Mouse (Mus musculus): Measurements from ENCODE around the gene 4933427D14Rik.

Gene 4933427D14Rik

GRCm38 (mm10) chr11:72207204-72207833, at the start of gene 4933427D14Rik, which contains the start of gene Txndc17:
4933427D14Rik (minus strand) TSS chr11:72207459.
Txndc17 (plus strand) TSS chr11:72207547.
- peak; percentile 73 to 74 for DNase-seq (ENCODE audit: low spot score in 2 of 2)

DNA sequence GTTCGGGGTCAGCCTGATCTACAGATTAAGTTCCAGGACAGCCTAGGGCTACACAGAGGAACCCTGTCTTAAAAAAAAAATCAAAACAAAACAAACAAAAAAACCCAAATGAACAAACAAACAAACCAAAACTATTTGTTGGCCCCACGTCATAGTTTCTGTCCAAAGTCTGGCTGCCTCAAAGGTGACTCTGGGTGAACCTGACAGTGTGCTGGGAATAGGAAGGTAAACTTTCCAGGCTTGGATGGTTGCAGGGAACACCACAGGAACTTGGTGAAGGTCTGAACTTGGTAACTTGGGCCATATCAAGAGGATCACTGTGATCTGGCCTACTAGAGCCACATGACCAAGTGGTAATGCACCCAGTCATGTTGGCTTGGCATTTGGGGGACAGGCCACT, 49.2 kb upstream of the 4933427D14Rik start:
- DNase-seq (ENCODE audit: low spot score in 2 of 2), result no peak

GRCm38 (mm10) chr11:72255629-72256028, 48.4 kb upstream of the 4933427D14Rik start:
- DNase-seq (ENCODE audit: low spot score in 2 of 2), result no peak

DNA sequence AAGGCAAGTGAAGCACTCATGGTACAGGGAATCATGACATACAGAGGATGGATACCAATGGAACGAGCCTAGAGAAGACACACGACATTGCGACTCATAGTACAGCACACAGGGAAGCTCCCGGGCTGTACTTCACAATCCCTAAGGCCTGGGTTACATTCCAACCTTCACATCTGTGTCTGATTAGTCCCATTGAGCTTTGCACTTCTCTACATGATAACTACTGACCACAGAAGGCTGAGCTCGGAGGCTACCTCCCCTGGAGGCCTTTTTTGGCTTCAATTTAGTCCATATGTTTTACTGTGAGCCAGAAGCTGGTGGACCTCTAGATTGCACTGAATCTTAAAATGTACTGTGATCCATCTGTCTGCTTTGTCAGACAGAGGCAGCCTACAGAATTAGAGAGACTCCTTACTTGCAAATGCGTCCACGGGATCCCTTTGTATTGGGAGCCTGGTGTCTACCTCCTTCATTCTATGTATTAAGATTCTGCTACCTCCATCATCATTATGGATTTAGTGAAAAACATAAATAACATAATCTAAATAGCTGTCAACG, 38.0 kb upstream of the 4933427D14Rik start:
- DNase-seq (ENCODE audit: low spot score in 2 of 2), result no peak

DNA sequence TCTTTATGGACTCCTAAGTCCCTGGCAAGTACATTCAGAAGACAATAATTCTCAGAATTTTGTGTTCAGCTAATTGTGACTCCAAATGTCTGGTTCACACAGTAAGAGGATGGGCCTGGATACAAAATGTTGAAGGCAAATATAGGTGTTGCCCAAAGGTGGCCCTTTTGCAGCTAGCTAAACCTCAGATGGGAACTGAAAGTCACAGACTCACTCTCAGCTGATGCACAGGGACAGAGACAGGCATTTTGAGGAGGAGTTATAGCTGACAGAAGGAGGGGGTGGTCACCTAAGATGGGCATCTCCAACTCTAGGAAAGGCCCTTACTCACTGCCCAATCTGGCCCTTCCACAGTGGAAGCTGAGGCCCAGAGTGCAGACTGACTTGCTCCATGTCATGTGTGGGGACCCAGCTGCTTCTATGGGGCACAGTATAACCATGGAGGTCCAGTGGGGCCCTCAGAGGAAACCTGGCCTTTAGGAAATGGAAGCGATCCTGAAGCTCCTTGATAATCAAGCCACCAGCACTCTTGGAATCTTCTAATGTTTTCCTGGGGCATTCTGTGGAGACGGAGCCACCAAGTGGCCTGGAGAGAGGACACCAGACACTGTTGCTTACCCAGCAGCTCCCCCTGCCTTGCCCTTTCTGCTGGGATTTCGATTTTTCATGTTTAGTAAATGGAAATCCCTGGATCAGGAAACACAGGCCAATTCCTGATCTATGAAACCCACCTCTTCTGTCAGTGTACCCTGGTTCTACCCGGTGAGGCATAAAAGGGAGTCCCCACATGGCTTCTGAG, 33.0 kb upstream of the 4933427D14Rik start:
- DNase-seq (ENCODE audit: low spot score in 2 of 2), result no peak

- DNase-seq (ENCODE audit: low spot score in 2 of 2), result no peak
Measured at GRCm38 (mm10) chr11:72234013-72234412, 26.8 kb upstream of the 4933427D14Rik start.

- DNase-seq (ENCODE audit: low spot score in 2 of 2), result no peak
Measured at GRCm38 (mm10) chr11:72232991-72233390, 25.7 kb upstream of the 4933427D14Rik start.

DNA sequence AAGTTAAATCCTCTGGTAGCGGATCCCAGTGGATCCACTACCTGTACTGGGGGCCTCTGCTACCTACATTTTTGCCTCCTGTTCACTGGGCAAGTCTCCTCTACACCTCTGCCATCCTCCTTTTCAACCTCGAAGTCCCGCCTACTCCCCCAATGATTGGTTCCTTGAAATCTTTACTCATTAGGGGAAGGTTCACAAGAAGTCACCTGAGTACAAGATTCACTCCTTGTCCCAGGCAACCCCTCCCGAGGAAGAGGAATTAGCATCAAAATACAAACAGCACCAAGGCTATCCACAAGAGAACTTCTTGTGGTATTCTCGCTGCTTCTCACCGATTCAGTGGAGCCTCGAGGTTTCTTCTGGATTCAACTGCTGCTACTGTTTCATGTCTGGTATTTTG, 24.8 kb upstream of the 4933427D14Rik start:
- DNase-seq (ENCODE audit: low spot score in 2 of 2), result no peak

GRCm38 (mm10) chr11:72228513-72228912, 21.3 kb upstream of the 4933427D14Rik start:
- no peak for DNase-seq (ENCODE audit: low spot score in 2 of 2)

GRCm38 (mm10) chr11:72226901-72227300, 19.6 kb upstream of the 4933427D14Rik start:
- DNase-seq (ENCODE audit: low spot score in 2 of 2), result no peak

DNA sequence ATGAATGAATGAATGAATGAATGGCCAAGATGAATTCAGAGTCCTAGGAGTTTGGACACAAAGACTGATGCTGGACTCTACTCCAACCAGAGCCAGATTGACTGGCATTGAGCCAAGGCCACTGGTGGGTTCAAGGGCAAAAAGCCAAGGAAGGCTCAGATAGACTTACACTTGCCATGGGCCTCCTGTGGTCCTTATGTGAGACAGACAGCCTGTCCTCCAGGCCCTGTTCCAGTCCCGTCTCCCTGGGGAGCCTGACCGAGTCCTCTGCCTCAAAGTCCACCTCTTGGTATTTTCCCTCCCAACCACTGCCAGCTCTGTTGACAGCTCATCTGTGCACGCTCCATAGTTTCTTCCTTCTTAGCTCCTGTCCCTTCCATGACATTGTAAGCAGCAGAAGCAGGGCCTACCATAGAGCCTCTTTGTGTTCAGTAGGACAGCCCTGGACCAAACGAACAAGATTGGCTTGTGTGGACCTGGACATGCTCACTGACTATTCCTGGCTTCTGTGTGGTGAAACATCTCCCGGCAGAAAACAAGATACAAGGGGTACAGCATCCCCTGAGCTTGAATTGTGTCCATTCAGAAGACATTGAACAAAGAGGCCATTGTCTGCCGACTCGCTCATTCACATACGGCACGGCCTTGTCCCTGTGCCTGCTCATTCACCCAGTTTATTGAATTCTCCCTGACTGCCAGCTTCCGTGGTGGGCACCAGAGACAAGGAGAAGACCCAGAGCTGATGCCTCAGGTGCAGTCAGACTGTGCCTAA, 18.9 kb upstream of the 4933427D14Rik start:
- DNase-seq (ENCODE audit: low spot score in 2 of 2), result no peak

- peak; percentile 42 to 57 for DNase-seq (ENCODE audit: low spot score in 2 of 2)
Measured at GRCm38 (mm10) chr11:72224865-72225264, 17.6 kb upstream of the 4933427D14Rik start.

GRCm38 (mm10) chr11:72223414-72223813, 16.2 kb upstream of the 4933427D14Rik start:
- no peak for DNase-seq (ENCODE audit: low spot score in 2 of 2)

DNA sequence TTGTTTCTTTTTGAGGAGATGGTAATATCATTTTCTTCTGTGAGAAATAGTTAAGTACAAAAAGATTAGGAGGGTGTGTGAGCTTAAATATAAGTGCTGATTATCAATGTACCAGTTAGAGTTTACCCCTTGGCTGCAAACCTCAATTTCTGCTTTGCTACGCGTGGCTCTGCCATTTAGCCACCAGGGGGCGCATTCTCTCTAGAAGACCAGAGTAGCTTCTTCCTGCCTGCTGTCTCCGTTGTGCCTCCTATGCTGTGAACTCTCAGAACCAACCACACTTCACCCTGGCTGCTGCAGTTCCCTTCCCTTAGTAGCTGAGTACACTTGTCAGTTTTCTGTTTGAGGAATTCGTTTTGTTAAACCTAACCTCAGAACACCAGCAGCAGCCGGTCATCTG, 14.0 kb upstream of the 4933427D14Rik start:
- peak; percentile 41 to 73 for DNase-seq (ENCODE audit: low spot score in 2 of 2)

DNA sequence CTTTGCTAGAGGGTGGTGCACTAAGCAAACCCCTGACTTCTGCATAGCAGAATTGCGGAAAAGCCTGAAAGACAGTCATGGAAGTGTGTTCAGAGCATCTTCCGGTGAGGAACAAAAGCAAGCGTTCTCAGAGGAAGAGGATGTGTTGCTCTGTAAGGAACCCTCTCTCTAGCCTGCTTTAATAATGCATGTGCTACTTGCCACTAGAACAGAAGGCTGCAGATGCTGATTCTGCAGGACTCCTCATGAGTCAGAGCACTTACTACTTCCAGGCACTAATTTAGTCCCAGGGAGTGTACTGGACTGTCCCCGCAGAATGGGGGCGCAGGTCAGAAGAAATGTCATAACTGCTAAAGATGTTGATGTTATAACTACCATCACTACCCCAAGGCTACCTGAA, 9.9 kb upstream of the 4933427D14Rik start:
- no peak for DNase-seq (ENCODE audit: low spot score in 2 of 2)

GRCm38 (mm10) chr11:72215410-72215797, 8.1 kb upstream of the 4933427D14Rik start, which contains the start of gene Med31:
Med31 (minus strand) TSS chr11:72215592.
- peak; percentile 34 to 45 for DNase-seq (ENCODE audit: low spot score in 2 of 2)

- DNase-seq (ENCODE audit: low spot score in 2 of 2), result peak; percentile 83 to 86
Measured at GRCm38 (mm10) chr11:72214591-72215409, 7.5 kb upstream of the 4933427D14Rik start.

DNA sequence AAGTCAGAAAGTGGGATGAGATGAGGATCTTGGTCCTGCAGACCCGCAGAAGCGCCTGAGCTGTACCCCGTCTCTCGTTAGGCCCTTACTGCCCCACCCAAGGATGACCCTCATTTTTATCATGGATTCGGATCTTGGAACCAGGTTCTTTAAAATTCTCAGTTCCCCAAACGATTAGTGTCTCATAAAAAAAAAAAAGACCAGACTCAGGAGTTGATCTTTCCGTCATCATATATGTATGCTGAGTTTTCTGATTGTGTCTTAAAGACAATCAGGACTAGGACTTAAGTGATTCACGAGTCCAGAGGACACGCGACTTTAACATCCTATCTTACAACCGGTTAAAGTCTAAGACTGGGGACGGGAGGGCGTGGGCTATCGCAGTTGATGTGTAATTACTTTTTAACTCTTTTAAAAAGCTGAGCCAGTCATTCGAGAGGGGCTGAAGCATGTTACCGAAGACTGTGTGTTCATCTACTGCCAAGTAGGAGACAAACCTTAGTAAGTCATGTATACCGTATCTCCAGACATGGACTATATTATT, 647 bp upstream of the 4933427D14Rik start:
- DNase-seq (ENCODE audit: low spot score in 2 of 2), result no peak

GRCm38 (mm10) chr11:72206341-72207203, 687 bp downstream of the 4933427D14Rik start, which contains the start of gene Gm43951:
Gm43951 (minus strand) TSS chr11:72206840.
- no peak for DNase-seq (ENCODE audit: low spot score in 2 of 2)

DNA sequence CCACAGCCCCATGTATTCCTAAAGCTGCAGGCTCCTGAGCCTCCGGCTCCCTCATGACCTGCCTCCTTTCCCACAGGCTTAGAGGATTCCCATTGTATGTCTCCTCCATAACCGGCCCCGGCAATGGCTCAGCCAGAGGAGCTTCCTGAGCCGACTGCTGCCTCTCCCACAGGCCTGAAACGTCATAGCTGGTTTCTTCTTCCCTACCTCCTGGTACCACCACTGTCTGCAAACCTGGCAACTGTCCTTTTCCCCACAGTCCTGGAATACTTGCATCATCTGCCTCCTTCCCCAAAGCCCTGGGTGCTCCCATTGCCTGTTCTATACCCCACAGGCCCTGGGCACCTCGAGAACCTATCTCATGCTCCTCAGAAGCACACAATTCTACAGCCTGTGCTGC, 2.0 kb downstream of the 4933427D14Rik start:
- no peak for DNase-seq (ENCODE audit: low spot score in 2 of 2)
